Mouse (Mus musculus) spleen, postnatal 36 days (tissue): ENCODE measurements around the gene Uggt1.
A peak's percentile ranks its signal among the peaks of the same experiment; 100 is the strongest.

Source experiments
- DNase-seq, 2 experiments: peaks; one replicate each; pipeline ENCODE4 v3.0.0; 2022; ENCODE audit warnings: low spot score in 2 of 2, mixed read lengths in 1 of 2

Gene Uggt1

DNA sequence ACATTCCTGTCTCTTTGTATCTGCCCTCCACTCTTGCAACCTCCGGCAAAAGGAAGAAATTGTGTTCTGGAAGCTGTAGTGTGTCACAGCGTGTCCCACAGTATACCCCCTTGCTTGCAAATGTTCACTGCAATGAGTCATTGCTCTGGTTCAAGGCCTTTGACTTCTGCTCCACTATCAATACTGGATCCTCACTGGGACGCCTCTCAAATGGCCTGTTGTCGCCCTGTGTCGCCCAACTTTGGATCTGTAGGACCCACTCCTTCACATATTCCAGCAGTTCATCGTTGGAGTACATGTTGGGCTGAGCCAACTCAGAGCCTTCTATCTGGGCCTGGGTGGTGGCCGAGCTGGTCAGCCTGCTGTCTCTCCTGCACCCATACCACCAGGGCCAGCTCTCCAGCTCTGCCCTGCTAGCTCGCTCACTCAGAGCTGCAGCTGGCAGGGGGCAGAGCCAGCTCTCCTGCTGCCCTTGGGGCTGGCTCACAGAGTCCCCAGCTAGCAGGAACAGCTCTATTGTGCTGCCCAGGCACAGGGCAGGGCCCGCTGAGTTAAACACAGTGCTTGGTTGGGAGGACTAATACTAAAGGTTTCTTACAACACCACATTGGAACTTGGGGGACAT is 126.3 kb downstream of the Uggt1 start:
- DNase-seq = no peak

DNA sequence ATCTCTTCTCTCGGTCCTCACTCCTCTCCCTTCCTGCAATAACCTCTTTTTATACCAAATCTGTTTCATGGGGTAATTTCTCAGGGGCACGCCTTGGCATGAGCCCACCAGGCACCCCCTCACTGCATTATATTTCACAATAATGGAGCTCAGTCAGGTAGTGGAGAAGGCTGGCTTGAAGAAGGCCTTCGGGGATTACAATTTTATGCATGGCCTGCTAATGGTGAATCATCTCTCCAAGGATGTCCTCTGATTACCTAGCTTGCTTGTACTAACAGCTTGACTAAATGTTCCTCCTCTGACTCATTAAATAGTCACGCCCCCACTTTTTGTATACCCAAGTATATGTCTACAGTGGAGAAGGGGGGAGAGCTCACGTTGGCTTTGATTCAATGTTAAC is 128.0 kb downstream of the Uggt1 start:
- DNase-seq = no peak

DNA sequence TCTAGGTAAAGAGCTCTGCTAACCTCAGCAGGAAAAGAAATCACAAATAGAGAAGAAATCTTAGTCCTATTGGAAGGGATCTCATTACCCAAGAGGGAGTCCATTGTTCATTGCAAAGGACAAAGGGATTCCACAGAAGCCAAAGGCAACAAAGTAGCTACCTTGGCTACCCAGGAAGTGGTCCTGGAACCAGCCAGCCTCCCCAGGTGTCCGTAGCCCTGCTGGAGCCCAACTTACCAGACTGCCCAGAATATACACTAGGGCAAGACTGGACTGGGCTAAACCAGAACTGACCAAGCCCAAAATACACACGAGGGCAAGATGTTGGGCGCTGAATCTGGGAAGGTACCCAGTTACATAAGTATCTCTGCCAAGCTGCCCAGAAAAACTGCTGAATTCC is 129.7 kb downstream of the Uggt1 start:
- DNase-seq = no peak

DNA sequence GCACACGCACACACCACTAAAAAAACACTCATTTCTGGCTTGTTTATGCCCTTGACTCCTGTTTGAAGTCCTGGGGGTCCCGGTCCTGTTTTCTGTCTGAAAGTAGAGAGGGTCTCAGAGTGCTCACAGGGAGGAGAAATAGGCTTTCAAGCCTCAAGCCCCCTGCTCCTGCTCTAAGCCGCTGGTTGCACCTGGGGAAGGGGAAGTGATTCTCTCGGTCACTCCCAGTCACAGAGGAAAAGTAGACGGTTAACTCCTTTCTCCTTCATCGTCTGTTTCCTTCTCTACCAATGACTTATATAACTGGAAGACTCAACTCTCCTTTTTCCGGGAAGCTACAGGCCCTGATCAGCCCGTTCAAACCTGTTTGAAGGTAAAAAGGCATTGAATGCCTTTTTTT is 130.8 kb downstream of the Uggt1 start:
- DNase-seq = no peak

DNA sequence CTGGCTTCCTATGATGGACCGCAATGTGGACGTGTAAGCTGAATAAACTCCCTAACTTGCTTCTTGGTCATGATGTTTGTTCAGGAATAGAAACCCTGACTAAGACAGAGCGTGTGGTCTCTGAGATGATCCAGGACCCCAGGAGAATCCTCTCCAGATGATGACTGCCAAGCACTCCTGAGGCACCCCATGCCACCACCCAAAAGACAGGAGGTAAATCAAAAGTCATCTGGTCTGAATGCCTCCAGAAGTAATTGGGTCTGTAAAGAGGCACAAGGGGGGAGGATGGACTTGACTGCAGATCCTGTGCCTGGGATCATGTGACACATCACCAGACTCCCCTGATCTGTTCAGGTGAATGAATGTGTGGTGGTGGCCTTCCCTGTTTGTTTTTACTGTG is 131.9 kb downstream of the Uggt1 start:
- DNase-seq = no peak

DNA sequence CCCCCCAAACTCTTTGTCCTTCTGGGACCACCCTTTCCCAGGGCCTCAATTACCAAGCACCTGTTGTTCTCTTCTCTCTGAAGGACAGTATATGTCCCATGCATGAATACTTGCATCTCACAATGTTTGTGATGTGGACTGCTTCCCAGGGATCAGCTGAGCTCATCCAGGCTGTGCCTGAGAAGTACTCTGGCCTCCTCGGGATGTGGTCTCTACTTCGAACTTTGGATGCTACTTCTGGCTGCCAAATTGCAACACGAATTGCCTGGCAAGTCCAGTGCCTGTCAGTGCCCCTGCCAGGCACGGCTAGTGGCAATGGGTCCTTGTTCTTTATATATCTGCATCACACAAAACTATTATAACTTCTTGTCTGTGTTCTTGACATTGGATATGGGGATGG is 134.5 kb downstream of the Uggt1 start:
- DNase-seq = no peak

DNA sequence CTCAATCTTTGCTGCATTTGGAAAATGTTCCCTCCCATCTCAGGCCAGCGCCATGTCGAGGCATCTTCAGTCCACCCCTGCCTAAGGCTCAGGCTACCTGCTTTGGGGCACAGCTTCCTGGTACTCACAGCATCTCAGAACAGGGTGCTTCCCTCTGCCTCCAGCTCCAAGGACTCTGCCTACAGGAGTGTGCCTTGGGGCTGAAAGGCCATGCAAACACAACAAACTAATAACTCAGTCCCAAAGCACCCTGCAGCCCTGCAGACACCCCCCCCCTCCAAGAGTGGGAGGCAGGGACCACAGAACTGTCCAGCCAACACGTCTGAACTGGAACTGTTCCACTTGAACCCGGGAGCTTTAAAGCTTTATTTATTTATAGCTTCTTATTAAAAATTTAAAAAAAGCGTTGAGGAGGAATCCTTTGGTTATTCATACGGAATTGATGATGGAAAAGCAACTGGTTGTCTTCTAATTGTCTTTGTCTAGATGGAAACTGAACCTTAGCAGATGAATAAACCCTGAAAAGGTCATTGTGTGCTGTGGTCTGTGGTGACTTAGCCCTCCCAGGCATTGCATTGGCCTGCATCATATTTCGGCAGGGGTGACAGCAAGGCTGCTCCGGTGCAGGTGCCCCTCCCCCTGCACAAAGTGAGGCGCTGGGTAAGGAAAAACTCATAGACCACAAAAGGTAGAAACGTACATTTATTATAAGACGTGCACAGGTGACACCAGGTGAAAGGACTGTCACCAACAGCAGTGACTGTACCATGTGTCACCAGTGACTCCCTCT is 138.4 kb downstream of the Uggt1 start:
- DNase-seq = no peak

DNA sequence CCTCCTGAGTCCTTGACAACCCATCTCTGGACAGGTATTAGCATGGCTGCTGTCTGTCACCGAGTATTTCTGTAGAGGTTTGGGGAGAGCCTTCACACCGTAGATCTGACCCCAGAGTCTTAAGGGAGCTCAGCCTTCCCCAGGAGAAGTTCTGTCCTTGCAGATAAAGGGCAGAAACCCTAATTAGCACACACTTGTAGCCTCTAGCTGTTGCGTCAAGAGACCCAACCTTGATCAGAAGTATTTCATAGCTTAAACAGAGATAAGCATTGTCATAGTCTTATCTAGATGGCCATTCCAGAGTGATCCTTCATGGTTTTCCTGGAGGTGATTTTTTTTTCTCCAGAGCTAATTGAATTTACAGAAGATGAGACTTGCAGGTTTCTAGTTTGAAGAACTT is 144.1 kb downstream of the Uggt1 start:
- no peak for DNase-seq

DNA sequence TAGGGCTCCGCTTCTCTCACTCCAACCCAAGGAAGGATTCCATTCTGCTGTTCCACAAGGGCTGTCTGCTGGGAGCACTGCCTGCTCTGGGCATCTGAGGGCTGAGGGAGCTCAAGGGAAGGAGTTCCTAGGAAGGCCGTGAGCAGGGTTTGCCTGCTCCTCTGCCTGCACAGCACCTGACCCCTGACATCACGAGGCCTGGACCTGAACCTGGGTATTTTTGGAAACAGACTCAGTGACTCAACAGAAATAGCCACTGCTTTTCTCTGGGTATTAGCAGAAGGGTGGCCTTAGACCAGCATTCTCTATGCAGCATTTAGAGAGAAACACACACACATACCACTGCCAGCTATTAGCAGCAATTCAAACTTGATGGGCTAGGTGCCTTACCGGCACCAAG is 146.1 kb downstream of the Uggt1 start:
- DNase-seq = no peak

DNA sequence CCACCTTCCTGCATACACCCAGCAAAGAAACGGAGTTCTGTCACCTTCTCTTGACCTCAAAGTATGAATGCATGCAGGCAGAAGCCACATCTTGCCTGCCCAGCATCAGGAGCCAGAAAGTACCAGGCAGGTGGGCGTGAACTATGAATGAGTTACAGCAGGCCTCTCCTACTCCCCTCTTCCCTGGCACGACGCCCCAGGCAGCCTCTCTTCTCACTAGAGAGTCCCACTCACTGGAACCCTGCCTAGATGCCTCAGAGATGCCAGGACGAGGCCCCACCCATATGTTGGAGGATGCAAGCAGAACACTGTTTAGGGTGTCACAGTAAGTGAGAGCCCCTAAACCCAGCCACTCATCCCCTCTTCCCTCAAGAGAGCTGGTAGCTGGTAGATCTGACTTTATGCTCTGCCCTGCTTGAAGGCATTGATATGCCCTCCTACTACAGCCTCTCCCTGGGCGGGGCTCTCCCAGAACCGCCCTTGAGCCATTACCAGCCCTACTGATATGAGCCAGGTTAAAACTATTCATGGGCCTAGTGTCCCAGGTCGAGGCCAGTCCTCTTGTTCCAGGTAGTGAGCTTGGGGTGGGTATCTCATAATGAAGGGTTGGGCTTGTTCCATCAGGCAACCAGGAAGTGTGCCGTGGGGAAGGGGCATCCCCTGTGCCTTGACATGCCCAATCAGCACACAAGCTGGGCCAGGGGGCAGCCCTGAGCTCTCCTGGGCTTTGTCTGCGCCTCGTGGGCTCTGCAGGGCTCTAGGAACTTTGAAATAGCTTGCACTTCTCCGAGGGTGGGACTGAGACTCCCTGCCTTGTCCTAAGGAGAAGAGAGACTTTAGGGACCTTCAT is 148.9 kb downstream of the Uggt1 start:
- DNase-seq = peak; percentile 26 to 67

DNA sequence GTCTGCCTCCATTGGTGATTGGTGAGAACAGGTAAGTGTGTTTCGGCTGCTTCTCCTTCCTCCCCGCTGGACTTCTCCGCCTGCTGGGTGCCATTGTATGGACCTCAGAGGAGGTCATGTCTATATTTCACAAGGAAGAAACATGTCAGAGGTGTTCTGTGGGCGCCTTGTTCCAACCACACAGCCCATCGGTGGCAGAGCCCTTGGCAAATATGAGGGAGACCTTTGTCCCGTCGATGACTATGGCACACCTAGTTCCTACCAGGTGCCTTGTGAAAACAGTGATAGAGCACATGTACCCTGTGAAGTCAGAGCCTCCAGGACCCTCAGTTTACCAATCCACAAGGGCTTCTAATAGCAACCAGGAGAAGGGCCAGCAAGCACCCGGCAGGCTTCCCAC is 150.8 kb downstream of the Uggt1 start:
- no peak for DNase-seq

DNA sequence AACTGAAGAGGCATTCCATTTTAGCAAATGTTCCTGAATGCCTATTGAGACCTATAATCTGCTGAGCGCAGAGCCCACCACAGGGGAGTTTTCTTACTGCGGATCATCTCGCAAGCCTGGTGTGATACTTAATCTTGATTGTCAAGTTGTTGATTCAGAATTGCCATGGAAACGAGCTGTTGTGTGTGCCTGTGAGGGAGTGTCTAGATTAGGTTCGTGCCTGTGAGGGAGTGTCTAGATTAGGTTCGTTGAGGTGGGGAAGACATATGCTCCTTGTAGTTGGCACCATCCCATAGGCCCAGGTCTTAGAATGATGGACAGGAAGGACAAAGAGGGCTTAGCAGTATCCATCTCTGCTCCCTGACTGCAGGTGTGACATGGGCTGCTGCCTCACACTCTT is 153.3 kb downstream of the Uggt1 start:
- DNase-seq = peak; percentile 61 to 80

DNA sequence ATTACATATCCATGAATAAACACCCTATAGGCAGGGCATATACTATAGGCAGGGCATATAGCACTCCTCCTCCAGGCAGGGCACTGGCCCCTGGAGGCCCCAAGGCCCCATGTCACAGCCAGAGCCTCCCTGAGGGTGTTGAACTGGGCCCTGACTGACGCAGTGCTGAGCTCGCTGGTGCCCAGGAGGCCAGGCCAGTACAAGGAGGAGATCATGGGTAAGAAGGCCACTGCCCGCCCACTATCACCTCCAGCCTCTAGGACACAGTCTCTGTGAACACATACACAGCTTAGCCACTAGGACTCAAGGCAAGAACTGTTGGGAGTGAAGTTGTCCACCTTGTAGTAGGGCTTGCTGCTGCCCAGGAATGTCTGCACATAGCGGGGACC is 153.8 kb downstream of the Uggt1 start:
- no peak for DNase-seq
